Mouse (Mus musculus) limb, embryonic 12.5 days (tissue): ENCODE measurements around the gene Fam234b. TPM values are rescaled to one million over a fixed set of nuclear protein-coding genes. Genes with fewer than 3 reads are reported as not detected.

ENCODE experiments used
- ATAC-seq: fragments of 200-750 bp; cut with Nextera tagmentation; 2 replicates; pipeline ENCODE4 v1.8.0; 2017; ENCODE audit warnings: low read depth, moderate TSS enrichment; ENCODE audit not compliant: insufficient number of reproducible peaks, insufficient read depth, low FRiP score, low TSS enrichment
- H3K27ac ChIP-seq: fragments of 300-500 bp; sonication (generic); 2 replicates; pipeline ENCODE4 v1.5.1; 2016; ENCODE audit warnings: mild to moderate bottlenecking, moderate library complexity
- H3K27me3 ChIP-seq: fragments of 300-500 bp; sonication (generic); 2 replicates; pipeline ENCODE4 v1.6.1; 2016; ENCODE audit warnings: mild to moderate bottlenecking, moderate library complexity
- H3K36me3 ChIP-seq: fragments of 300-500 bp; sonication (generic); 2 replicates; pipeline ENCODE4 v1.6.1; 2016; ENCODE audit warnings: mild to moderate bottlenecking, moderate library complexity
- H3K4me1 ChIP-seq: fragments of 300-500 bp; sonication (generic); replicated peaks from 2 replicates; pipeline ENCODE4 v1.6.1; 2016
- H3K4me2 ChIP-seq: fragments of 300-500 bp; sonication (generic); 2 replicates; pipeline ENCODE4 v1.6.1; 2016; ENCODE audit warnings: mild to moderate bottlenecking, moderate library complexity
- H3K4me3 ChIP-seq: fragments of 300-500 bp; sonication (generic); replicated peaks from 2 replicates; pipeline ENCODE4 v1.5.1; 2016; ENCODE audit warnings: mild to moderate bottlenecking
- H3K9ac ChIP-seq: fragments of 300-500 bp; sonication (generic); replicated peaks from 2 replicates; pipeline ENCODE4 v1.6.1; 2016; ENCODE audit warnings: mild to moderate bottlenecking, moderate library complexity
- H3K9me3 ChIP-seq: fragments of 300-500 bp; sonication (generic); 2 replicates; pipeline ENCODE4 v1.6.1; 2016; ENCODE audit warnings: mild to moderate bottlenecking, moderate library complexity
- WGBS: fragments of 180-500 bp; shearing (Covaris S2); methylation state at CpG from one replicate; pipeline ENCODE4 v1.1.7; 2016; 5-methylcytosine and 5-hydroxymethylcytosine counted together
- polyA plus RNA-seq: library from polyadenylated mRNA; unstranded; fragments of >200 nt; fragmentation: Nextera tagmentation; extraction: Ambion mirVana; gene quantifications from 2 replicates; pipeline ENCODE4 v1.2.1, GENCODE M21; 2016

Gene Fam234b
- polyA plus RNA-seq, 1 experiment from 2014 or later, result 26.9 TPM

DNA sequence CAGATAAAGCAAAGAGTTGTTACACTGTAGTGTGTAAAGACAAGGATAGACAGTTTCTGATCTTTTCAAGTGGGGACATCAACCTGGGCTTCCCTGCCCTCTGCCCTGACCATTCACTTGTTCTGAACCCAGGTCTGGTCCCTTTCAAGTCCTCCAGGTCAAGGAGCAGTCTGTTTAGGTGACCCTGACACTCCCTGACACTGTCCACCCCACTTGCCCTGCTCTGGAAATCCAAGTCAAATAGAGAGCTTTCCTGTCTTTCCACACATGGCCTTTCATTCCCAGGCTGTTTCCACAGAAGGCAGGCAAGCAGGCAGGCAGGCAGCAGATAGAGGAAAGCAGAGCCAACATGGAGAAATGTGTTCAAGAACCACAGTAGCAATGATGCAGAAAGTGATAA is 70.6 kb downstream of the Fam234b start:
- no peak overlapping the region for H3K4me3 ChIP-seq
- peaks cover 5% of the 10 kb centered on the region for H3K9me3 ChIP-seq
- peak overlapping the region; percentile 18; the same call in 1 of the 2 replicates for H3K27ac ChIP-seq
- no peak for ATAC-seq
- H3K4me2 ChIP-seq, result no peak overlapping the region
- no peaks in the 10 kb centered on the region; the same call in 1 of the 2 replicates for H3K27me3 ChIP-seq
- H3K36me3 ChIP-seq, result no peaks in the 10 kb centered on the region
- H3K9ac ChIP-seq, result no peak overlapping the region
- peaks cover 17% of the 10 kb centered on the region for H3K4me1 ChIP-seq

DNA sequence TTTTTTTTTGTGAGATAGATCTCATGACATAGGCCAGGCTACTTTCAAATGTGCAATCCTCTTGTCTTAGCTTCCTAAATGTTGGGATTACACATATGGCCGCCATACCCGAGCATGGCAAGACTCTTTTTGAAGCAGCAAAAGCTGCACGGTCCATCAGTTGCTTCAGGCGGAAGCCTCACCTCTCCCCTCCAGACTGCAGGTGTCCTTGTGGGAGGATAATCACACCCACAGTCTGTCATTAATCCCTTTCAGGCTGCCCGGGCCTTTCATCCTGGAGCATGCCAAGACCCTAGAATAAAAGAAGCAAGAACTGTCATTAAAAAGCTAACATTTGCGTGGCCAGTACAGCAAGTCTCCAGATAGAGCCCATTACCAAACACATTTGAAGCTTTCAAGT is 71.8 kb downstream of the Fam234b start:
- Histone ChIP-seq H3K36me3 (no peaks in the 10 kb centered on the region), H3K4me3 (no peak overlapping the region), H3K27ac (no peak overlapping the region), H3K4me2 (no peak overlapping the region), H3K4me1 (peaks cover 17% of the 10 kb centered on the region), H3K27me3 (no peaks in the 10 kb centered on the region; the same call in 1 of the 2 replicates), H3K9me3 (no peaks in the 10 kb centered on the region), H3K9ac (no peak overlapping the region)
- 40% methylated on average over 6 of the region's 6 CpGs for WGBS
- no peak for ATAC-seq

DNA sequence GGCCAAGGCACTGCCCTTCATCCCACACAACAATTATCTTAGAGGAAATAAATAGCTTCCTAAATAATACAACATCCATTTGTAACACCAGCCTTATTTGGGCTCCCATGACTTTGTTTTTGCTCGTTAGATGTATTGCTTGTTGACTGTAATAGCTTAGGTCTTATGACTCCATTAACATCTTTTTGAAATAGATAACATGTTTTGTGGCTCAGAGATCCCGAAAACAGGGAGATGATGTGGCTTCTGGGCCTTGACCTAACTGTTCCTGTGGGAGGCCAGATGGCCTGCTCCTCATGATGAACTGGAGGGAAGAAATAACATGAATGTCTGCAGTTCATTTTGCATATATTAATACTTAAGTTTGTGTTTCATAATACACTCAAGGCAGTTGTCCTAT is 74.0 kb downstream of the Fam234b start:
- ATAC-seq, result no peak
- no peak overlapping the region for H3K4me3 ChIP-seq
- WGBS, result 62% methylated on average over 2 of the region's 2 CpGs
- peaks cover 17% of the 10 kb centered on the region for H3K4me1 ChIP-seq
- H3K36me3 ChIP-seq, result no peaks in the 10 kb centered on the region
- H3K9me3 ChIP-seq, result no peaks in the 10 kb centered on the region
- no peak overlapping the region for H3K27ac ChIP-seq
- H3K4me2 ChIP-seq, result no peak overlapping the region
- H3K27me3 ChIP-seq, result no peaks in the 10 kb centered on the region; the same call in none of the 2 replicates
- no peak overlapping the region for H3K9ac ChIP-seq

DNA sequence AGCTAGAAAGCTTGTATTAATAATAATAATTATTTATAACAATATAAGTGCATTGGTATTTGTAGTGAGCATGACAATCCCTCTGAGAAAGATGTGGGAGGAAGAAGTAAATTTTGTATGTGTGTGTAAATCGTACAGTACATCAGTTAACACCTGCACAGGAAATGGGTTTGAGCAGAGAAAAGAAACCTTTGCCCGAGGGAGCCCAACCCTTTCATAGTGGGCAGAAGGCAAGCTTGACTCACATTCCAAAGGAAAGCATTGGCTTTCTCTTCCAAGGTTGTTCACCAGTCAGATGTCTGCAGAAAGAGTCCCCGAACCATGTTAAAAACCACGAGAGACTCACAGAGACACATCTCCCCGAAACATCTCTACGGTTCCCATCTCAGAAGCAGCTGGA is 75.3 kb downstream of the Fam234b start:
- no peak for ATAC-seq
- H3K27me3 ChIP-seq, result no peaks in the 10 kb centered on the region; the same call in 1 of the 2 replicates
- 74% methylated on average over 6 of the region's 6 CpGs for WGBS

DNA sequence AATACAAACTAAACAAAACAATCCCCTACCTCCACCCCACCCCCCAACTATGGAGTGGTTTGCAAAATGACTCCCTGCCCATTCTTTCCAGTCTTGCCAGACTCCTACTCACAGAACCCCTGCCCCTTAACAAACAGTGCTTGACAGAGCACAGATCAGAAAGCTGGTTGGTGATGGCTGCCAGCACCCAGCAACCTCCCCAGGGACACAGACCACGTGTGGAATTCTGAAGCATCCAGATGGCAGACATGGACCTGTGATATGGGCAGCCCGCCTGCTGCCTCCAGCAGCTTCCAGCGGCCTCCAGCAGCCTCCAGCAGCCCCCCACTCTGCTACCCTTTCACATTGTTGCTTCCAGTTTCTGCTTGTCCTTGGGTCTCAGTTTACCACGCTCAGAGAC is 77.5 kb downstream of the Fam234b start:
- H3K4me2 ChIP-seq, result no peak overlapping the region
- WGBS, result 83% methylated on average over 4 of the region's 4 CpGs

More for the DNA sequence above, 75.3 kb downstream of the Fam234b start:
- Histone ChIP-seq H3K4me2 (no peak overlapping the region), H3K36me3 (no peaks in the 10 kb centered on the region), H3K4me3 (no peak overlapping the region), H3K4me1 (peaks cover 17% of the 10 kb centered on the region), H3K27ac (no peak overlapping the region), H3K9me3 (no peaks in the 10 kb centered on the region), H3K9ac (no peak overlapping the region)

DNA sequence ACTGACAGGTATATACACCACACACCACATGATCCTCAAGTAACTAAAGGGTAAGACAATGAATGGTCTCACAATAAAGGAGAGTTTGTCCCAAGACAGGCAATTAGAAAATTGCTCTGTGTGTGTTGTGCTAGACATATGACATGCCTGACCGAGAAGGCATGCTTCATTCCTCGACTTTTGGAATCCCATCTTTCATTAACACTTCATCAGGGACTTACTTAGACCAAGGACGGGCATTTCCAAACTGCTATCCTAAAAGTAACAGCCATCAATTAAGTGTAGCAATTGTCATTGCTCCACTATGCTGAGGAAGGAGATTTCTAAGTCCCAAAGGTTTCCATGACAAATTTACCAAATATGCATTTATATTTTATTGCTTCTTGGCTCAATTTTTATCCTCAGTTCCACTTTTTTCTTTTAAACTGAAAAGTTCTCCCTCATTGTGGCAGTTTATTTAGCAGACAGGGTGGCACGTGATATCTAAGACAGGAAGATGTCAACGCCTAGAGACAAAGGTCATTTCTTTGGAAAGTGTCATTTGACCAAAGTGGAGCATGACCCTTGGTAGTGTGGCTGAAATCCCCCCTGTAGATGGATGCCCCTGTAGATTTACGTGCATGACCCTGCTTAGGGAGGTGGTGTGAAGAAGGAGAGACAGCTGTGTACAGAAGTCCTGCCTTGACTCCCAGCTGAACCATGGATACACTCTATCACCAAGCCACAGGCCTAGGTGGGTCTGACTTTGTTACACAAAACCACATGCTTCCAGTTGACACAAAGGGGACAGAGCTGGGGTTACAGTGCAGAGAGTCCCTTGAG is 78.9 kb downstream of the Fam234b start:
- ATAC-seq, result no peak
- WGBS, result 52% methylated on average over 6 of the region's 6 CpGs
- Histone ChIP-seq H3K9ac (no peak overlapping the region), H3K9me3 (no peaks in the 10 kb centered on the region), H3K27me3 (no peaks in the 10 kb centered on the region; the same call in 1 of the 2 replicates), H3K4me2 (no peak overlapping the region), H3K4me1 (peaks cover 16% of the 10 kb centered on the region), H3K36me3 (no peaks in the 10 kb centered on the region), H3K4me3 (no peak overlapping the region), H3K27ac (no peak overlapping the region)

More for the DNA sequence above, 77.5 kb downstream of the Fam234b start:
- H3K27me3 ChIP-seq, result no peaks in the 10 kb centered on the region; the same call in 1 of the 2 replicates
- H3K9me3 ChIP-seq, result no peaks in the 10 kb centered on the region
- no peak for ATAC-seq
- no peak overlapping the region for H3K9ac ChIP-seq
- peaks cover 23% of the 10 kb centered on the region for H3K4me1 ChIP-seq
- no peaks in the 10 kb centered on the region for H3K36me3 ChIP-seq
- H3K4me3 ChIP-seq, result no peak overlapping the region
- H3K27ac ChIP-seq, result no peak overlapping the region

DNA sequence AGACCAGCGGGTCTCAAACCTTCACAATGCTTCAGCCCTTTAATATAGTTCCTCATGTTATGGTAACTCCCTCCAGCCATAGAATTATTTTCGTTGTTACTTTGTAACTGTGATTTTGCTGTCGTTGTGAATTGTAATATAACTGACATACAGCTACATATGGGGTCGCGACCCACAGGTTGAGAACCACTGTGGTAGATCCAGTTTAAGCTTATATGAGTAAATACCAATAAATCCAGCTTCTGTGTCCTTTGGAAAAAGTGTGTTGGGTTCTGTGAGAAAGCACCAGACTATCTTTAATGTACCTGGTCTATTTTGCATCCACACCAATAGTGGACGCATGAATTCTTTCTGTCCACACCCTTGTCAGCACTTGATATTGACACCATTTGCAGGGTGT is 80.5 kb downstream of the Fam234b start:
- no peak for ATAC-seq
- H3K4me2 ChIP-seq, result no peak overlapping the region

DNA sequence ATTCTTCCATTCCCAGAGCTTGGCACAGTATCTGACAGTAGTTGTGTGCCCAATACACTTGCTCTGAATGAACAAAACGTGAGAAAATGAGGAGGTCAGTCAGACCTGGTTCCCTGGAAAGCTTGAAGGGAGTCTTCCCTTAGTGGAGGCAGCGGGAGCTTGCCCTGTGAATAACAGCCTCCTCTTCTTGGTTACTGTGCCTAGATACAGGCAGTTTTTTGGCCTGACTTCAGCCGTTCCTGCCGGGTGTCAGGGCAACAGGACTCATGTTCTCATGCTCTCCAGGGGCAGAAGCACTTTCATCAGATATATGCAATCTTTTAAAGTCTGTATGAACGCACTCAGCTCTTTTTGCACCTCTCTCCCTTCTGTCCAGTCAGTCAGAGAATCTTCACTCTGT is 81.5 kb downstream of the Fam234b start:
- no peak overlapping the region for H3K9ac ChIP-seq
- no peak overlapping the region for H3K4me3 ChIP-seq
- H3K4me1 ChIP-seq, result peaks cover 14% of the 10 kb centered on the region
- no peaks in the 10 kb centered on the region for H3K9me3 ChIP-seq
- no peaks in the 10 kb centered on the region for H3K36me3 ChIP-seq
- WGBS, result 52% methylated on average over 5 of the region's 5 CpGs
- no peaks in the 10 kb centered on the region; the same call in 1 of the 2 replicates for H3K27me3 ChIP-seq
- no peak overlapping the region for H3K27ac ChIP-seq
- H3K4me2 ChIP-seq, result no peak overlapping the region
- no peak for ATAC-seq

More for the DNA sequence above, 80.5 kb downstream of the Fam234b start:
- no peak overlapping the region for H3K9ac ChIP-seq
- no peaks in the 10 kb centered on the region for H3K9me3 ChIP-seq
- WGBS, result 88% methylated on average over 6 of the region's 6 CpGs
- H3K4me1 ChIP-seq, result peaks cover 15% of the 10 kb centered on the region
- H3K4me3 ChIP-seq, result no peak overlapping the region
- H3K36me3 ChIP-seq, result no peaks in the 10 kb centered on the region
- no peak overlapping the region for H3K27ac ChIP-seq
- H3K27me3 ChIP-seq, result no peaks in the 10 kb centered on the region; the same call in 1 of the 2 replicates

DNA sequence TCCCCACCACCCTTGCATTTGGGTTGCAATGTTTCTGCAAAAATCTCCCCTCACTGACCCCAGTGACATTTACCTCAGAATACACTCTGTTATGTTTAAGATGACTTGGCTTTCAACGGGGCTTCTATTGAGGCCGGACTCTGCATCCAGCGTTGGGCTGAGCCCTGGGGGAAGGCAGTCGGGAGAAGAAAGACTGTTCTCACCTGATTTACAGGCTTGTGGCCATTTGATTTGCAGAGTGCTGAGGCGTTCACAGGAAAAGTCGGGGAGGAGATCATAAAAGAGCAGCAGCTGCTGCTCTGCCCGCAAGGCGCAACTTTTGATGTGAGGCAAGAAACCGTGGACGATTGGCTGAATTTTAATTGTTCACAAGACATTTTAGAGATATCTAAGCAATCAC is 82.1 kb downstream of the Fam234b start:
- 3% methylated on average over 10 of the region's 10 CpGs for WGBS
- Histone ChIP-seq H3K27me3 (no peaks in the 10 kb centered on the region; the same call in 1 of the 2 replicates), H3K36me3 (no peaks in the 10 kb centered on the region), H3K4me2 (no peak overlapping the region), H3K4me1 (peaks cover 14% of the 10 kb centered on the region), H3K9me3 (no peaks in the 10 kb centered on the region), H3K4me3 (no peak overlapping the region), H3K9ac (0 out of 2 replicates have a peak overlapping the region, but pooled peaks have one; percentile 24), H3K27ac (peak overlapping the region; percentile 9; the same call in 1 of the 2 replicates)
- no peak for ATAC-seq

DNA sequence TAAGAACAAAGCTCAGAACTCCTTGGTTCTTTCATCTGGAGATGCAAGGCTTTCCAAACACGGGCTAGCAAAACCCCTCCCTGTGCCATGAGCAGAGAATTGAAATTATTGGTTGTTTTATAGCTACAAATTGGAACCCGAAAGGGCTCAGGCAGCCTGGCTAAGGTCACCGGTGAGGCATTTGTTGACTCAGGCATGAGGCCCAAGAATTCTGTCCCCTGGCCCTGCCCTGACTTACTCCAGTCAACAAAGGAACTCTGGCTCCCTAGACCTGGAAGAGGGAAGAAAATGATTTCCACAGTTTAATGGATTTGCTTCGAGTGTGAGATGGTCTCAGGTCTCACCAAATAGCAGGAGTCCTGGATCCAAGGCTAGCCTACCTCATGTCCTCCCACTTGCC is 94.6 kb downstream of the Fam234b start:
- no peak overlapping the region for H3K4me3 ChIP-seq
- H3K4me2 ChIP-seq, result no peak overlapping the region
- H3K9me3 ChIP-seq, result no peaks in the 10 kb centered on the region
- H3K36me3 ChIP-seq, result no peaks in the 10 kb centered on the region
- ATAC-seq, result no peak
- H3K27me3 ChIP-seq, result no peaks in the 10 kb centered on the region
- 55% methylated on average over 4 of the region's 4 CpGs for WGBS
- H3K27ac ChIP-seq, result no peak overlapping the region
- peaks cover 13% of the 10 kb centered on the region; the same call in 1 of the 2 replicates for H3K4me1 ChIP-seq
- H3K9ac ChIP-seq, result no peak overlapping the region

DNA sequence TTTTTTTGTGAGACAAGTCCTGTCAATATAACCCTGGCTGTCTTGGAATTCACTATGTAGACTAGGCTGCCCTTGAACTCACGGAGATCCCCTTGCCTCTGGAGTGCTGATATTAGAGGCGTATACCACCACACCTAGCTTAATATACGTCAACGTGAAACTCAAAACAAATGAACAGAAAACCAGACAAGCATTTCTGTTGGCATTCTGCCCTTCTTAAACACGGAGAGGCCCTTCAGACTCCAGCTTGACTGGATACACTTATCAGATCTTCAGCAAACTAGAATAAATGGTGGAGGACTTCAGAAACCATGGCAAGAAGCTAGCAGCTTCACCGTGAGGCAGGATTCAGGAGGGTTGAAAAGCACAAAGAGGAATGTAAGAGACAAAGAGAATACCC is 96.4 kb downstream of the Fam234b start:
- 88% methylated on average over 6 of the region's 6 CpGs for WGBS
- no peak overlapping the region for H3K27ac ChIP-seq

More for the DNA sequence above, 96.4 kb downstream of the Fam234b start:
- no peak overlapping the region for H3K4me3 ChIP-seq
- no peak overlapping the region for H3K9ac ChIP-seq
- H3K27me3 ChIP-seq, result no peaks in the 10 kb centered on the region
- ATAC-seq, result no peak
- H3K4me2 ChIP-seq, result no peak overlapping the region
- peaks cover 13% of the 10 kb centered on the region; the same call in 1 of the 2 replicates for H3K4me1 ChIP-seq
- no peaks in the 10 kb centered on the region for H3K36me3 ChIP-seq
- no peaks in the 10 kb centered on the region for H3K9me3 ChIP-seq
